Comparison of ENCODE assay signal across 13 mouse cellular contexts in genomic region chr13:112760538-112760881, GRCm38 (mm10). TPM values are rescaled to one million over a fixed set of nuclear protein-coding genes. Genes with fewer than 3 reads are reported as not detected.
DNase-seq lines count a peak whose midpoint lies in the region; ATAC-seq and TF ChIP-seq lines count a peak whose summit lies in the region.
"Had no signal": no experiment of that assay in that cellular context is flagged by ENCODE, and none has a peak within 500 bp of the region (broad histone marks: within the 10 kb centered on the region; RNA-seq: fewer than 3 reads in every experiment).

No protein-coding gene starts in this region.

- peaks cover 9% of the 10 kb centered on the region for H3K4me1 ChIP-seq in ES-Bruce4 (ENCODE audit: control insufficient read depth, insufficient read depth, low read length)
- H3K4me1 ChIP-seq in heart, embryonic 15.5 days (replicated peaks): peaks cover 41% of the 10 kb centered on the region
- H3K4me1 ChIP-seq in hindbrain, embryonic 14.5 days (replicated peaks; ENCODE audit: control insufficient read depth, insufficient read depth, low read length): peaks cover 4% of the 10 kb centered on the region; the same call in 1 of the 2 replicates

- no peaks in the 10 kb centered on the region for H3K36me3 ChIP-seq in ES-Bruce4 (ENCODE audit: control insufficient read depth, insufficient read depth, low read length, poor library complexity, severe bottlenecking)
- no peaks in the 10 kb centered on the region for H3K36me3 ChIP-seq in heart, embryonic 15.5 days
- H3K36me3 ChIP-seq in hindbrain, embryonic 14.5 days (replicated peaks; ENCODE audit: control insufficient read depth, insufficient read depth): no peaks in the 10 kb centered on the region
- H3K36me3 ChIP-seq: forebrain, embryonic 15.5 days; hindbrain, embryonic 15.5 days had no signal

- H3K27me3 ChIP-seq in ES-Bruce4 (ENCODE audit: control insufficient read depth, insufficient read depth, low read length, poor library complexity, severe bottlenecking): no peaks in the 10 kb centered on the region
- H3K27me3 ChIP-seq in heart, embryonic 15.5 days: no peaks in the 10 kb centered on the region
- H3K27me3 ChIP-seq in hindbrain, embryonic 14.5 days (ENCODE audit: control insufficient read depth, insufficient read depth, low read length): no peaks in the 10 kb centered on the region
- H3K27me3 ChIP-seq: forebrain, embryonic 15.5 days; hindbrain, embryonic 15.5 days; Patski had no signal

- TF ChIP-seq EP300 in ES-Bruce4 (IDR thresholded peaks at IDR 0.05; ENCODE audit: insufficient read depth, low read depth, low read length): no peak

- no peaks in the 10 kb centered on the region for H3K9me3 ChIP-seq in ES-Bruce4 (replicated peaks; ENCODE audit: control insufficient read depth, insufficient read depth, low read length, poor library complexity, severe bottlenecking)
- no peaks in the 10 kb centered on the region for H3K9me3 ChIP-seq in heart, embryonic 15.5 days (replicated peaks)
- H3K9me3 ChIP-seq in hindbrain, embryonic 14.5 days (ENCODE audit: control insufficient read depth, low read length): no peaks in the 10 kb centered on the region
- H3K9me3 ChIP-seq: forebrain, embryonic 15.5 days; hindbrain, embryonic 15.5 days had no signal

- no peak for TF ChIP-seq CTCF in ES-Bruce4 (IDR thresholded peaks at IDR 0.05; ENCODE audit: low read depth, low read length)

- no peak overlapping the region for H3K27ac ChIP-seq in ES-Bruce4 (ENCODE audit: insufficient read depth, low read length)
- H3K27ac ChIP-seq in heart, embryonic 15.5 days: 0 out of 2 replicates have a peak overlapping the region, but pooled peaks have one; percentile 20
- H3K27ac ChIP-seq in hindbrain, embryonic 14.5 days: no peak overlapping the region
- H3K27ac ChIP-seq: forebrain, embryonic 15.5 days; hindbrain, embryonic 15.5 days had no signal

- DNase-seq in kidney, adult 11 months: peak; percentile 45
- DNase-seq in kidney, postnatal 14 days: no peak
- DNase-seq in frontal cortex, postnatal 25 days (ENCODE audit: low spot score in 2 of 2): no peak
- no peak for DNase-seq in frontal cortex, postnatal 10 days (ENCODE audit: low spot score in 2 of 2)
- DNase-seq in hindbrain, embryonic 14.5 days (ENCODE audit: low spot score): no peak
- DNase-seq: right cerebral cortex, postnatal 25 days; thymus, postnatal 36 days had no signal

- peak overlapping the region; percentile 13; the same call in 1 of the 2 replicates for H3K9ac ChIP-seq in ES-Bruce4 (ENCODE audit: low read depth, poor library complexity, severe bottlenecking)
- no peak overlapping the region for H3K9ac ChIP-seq in heart, embryonic 15.5 days
- no peak overlapping the region for H3K9ac ChIP-seq in hindbrain, embryonic 14.5 days
- H3K9ac ChIP-seq: forebrain, embryonic 15.5 days; hindbrain, embryonic 15.5 days had no signal

- ATAC-seq in heart, embryonic 15.5 days (replicated peaks; ENCODE audit: insufficient number of reproducible peaks, insufficient read depth, low FRiP score, low read depth): no peak
- peak; percentile 82 for ATAC-seq in megakaryocyte, adult 5-6 weeks (ENCODE audit: poor library complexity, severe bottlenecking)
- no peak for ATAC-seq in hindbrain, embryonic 14.5 days (ENCODE audit: low FRiP score)
- ATAC-seq: forebrain, embryonic 15.5 days; Patski had no signal

- no peak for TF ChIP-seq POLR2A in ES-Bruce4 (IDR thresholded peaks at IDR 0.05; ENCODE audit: insufficient read depth, low read length)

- H3K4me2 ChIP-seq in heart, embryonic 15.5 days: no peak overlapping the region
- no peak overlapping the region for H3K4me2 ChIP-seq in hindbrain, embryonic 14.5 days (replicated peaks)
- H3K4me2 ChIP-seq: forebrain, embryonic 15.5 days; hindbrain, embryonic 15.5 days had no signal

- no peak overlapping the region for H3K4me3 ChIP-seq in ES-Bruce4 (ENCODE audit: low read depth, low read length)
- no peak overlapping the region for H3K4me3 ChIP-seq in heart, embryonic 15.5 days
- no peak overlapping the region for H3K4me3 ChIP-seq in hindbrain, embryonic 14.5 days (replicated peaks; ENCODE audit: low read length)
- H3K4me3 ChIP-seq: forebrain, embryonic 15.5 days; hindbrain, embryonic 15.5 days had no signal

- 28% methylated on average over 1 of the region's 1 CpGs for WGBS in heart, embryonic 15.5 days
- WGBS in hindbrain, embryonic 14.5 days: 52% methylated on average over 1 of the region's 1 CpGs

RNA-seq across cellular contexts. Expression of gene Plpp1, which starts 40.1 kb away (rescaled TPM):
- polyA plus RNA-seq in ES-Bruce4 (2011; ENCODE audit: insufficient read depth, insufficient read length, low read depth, missing spikeins): 19.9 and 21.1 TPM in 2 replicates
- polyA plus RNA-seq in heart, embryonic 15.5 days (2015; fragmentation: Nextera tagmentation; extraction: Ambion mirVana): 54.1 and 61.2 TPM in 2 replicates
- 1.1 TPM in 2 replicates for total RNA-seq in megakaryocyte, adult 5-6 weeks (2015)
- 0.26 and 1.5 TPM in 2 replicates for total RNA-seq in megakaryocyte, adult 5-6 weeks (2017)
- 63.8 and 65.1 TPM in 2 replicates for polyA plus RNA-seq in hindbrain, embryonic 14.5 days (2014; fragmentation: Nextera tagmentation; extraction: Ambion mirVana)
